Mouse (Mus musculus) kidney, postnatal 0 days (tissue): ENCODE measurements at regions not wholly inside any gene's neighbourhood (a gene's known extent, or its start where the extent isn't known, plus 50 kb on each side); places are given as distances from the start of the nearest gene placed in this dataset.

ENCODE experiments used
- ATAC-seq: fragments of 200-750 bp; cut with Nextera tagmentation; replicated peaks from 2 replicates; pipeline ENCODE4 v1.8.0; 2017; ENCODE audit warnings: low read depth, moderate number of reproducible peaks, moderate TSS enrichment, moderate library complexity; ENCODE audit not compliant: low FRiP score
- DNase-seq: peaks from one replicate; pipeline ENCODE4 v3.0.0-alpha.2; 2016; ENCODE audit warnings: low spot score
- H3K27ac ChIP-seq: fragments of 300-500 bp; sonication (generic); 2 replicates; pipeline ENCODE4 v1.5.1; 2014; ENCODE audit warnings: mild to moderate bottlenecking
- H3K27me3 ChIP-seq: fragments of 300-500 bp; sonication (generic); 2 replicates; pipeline ENCODE4 v1.6.1; 2014; ENCODE audit warnings: low read length, mixed read lengths; ENCODE audit not compliant: insufficient read depth
- H3K36me3 ChIP-seq: fragments of 300-500 bp; sonication (generic); 2 replicates; pipeline ENCODE4 v1.6.1; 2014; ENCODE audit warnings: low read length, mixed read lengths; ENCODE audit not compliant: insufficient read depth
- H3K4me1 ChIP-seq: fragments of 300-500 bp; sonication (generic); replicated peaks from 2 replicates; pipeline ENCODE4 v1.6.1; 2014; ENCODE audit warnings: antibody characterized with exemption, low read length, mixed read lengths; ENCODE audit not compliant: insufficient read depth
- H3K4me2 ChIP-seq: fragments of 300-500 bp; sonication (generic); 2 replicates; pipeline ENCODE4 v1.6.1; 2014; ENCODE audit warnings: mild to moderate bottlenecking, low read length, moderate library complexity, mixed read lengths
- H3K4me3 ChIP-seq: fragments of 300-500 bp; sonication (generic); replicated peaks from 2 replicates; pipeline ENCODE4 v1.5.1; 2014; ENCODE audit warnings: low read depth, low read length
- H3K9ac ChIP-seq: fragments of 300-500 bp; sonication (generic); 2 replicates; pipeline ENCODE4 v1.6.1; 2014; ENCODE audit warnings: low read depth, low read length
- H3K9me3 ChIP-seq: fragments of 300-500 bp; sonication (generic); replicated peaks from 2 replicates; pipeline ENCODE4 v1.6.1; 2016; ENCODE audit warnings: low read length, inconsistent platforms, mixed read lengths
- CTCF ChIP-seq: IDR thresholded peaks from 2 replicates; pipeline ENCODE4 v1.5.1; 2016; ENCODE audit warnings: antibody characterized with exemption, low read depth, mild to moderate bottlenecking, moderate library complexity
- WGBS: fragments of 180-500 bp; shearing (Covaris S2); extraction: QIAGEN DNeasy Blood & Tissue Kit; methylation state at CpG from one replicate; pipeline ENCODE4 v1.1.7; 2014; 5-methylcytosine and 5-hydroxymethylcytosine counted together

- H3K9me3 ChIP-seq, result no peaks in the 10 kb centered on the region
- H3K27ac ChIP-seq, result no peak overlapping the region
- no peak overlapping the region for H3K4me2 ChIP-seq
- WGBS, result 64% methylated on average over 3 of the region's 3 CpGs
- no peak overlapping the region for H3K9ac ChIP-seq
- DNase-seq (peak; percentile 14), ATAC-seq (no peak)
- no peaks in the 10 kb centered on the region for H3K36me3 ChIP-seq
- TF ChIP-seq CTCF, result peak; percentile 57
- no peaks in the 10 kb centered on the region for H3K4me1 ChIP-seq
- no peaks in the 10 kb centered on the region for H3K27me3 ChIP-seq
- H3K4me3 ChIP-seq, result no peak overlapping the region
Measured at GRCm38 (mm10) chr10:66741819-66742218, 354.1 kb upstream of the Jmjd1c start.

- WGBS, result 84% methylated on average over 6 of the region's 6 CpGs
- no peaks in the 10 kb centered on the region for H3K4me1 ChIP-seq
- no peaks in the 10 kb centered on the region for H3K36me3 ChIP-seq
- H3K4me3 ChIP-seq, result no peak overlapping the region
- H3K4me2 ChIP-seq, result no peak overlapping the region
- H3K9me3 ChIP-seq, result no peaks in the 10 kb centered on the region
- TF ChIP-seq CTCF, result no peak
- no peaks in the 10 kb centered on the region for H3K27me3 ChIP-seq
- no peak overlapping the region for H3K9ac ChIP-seq
- no peak for DNase-seq
- H3K27ac ChIP-seq, result no peak overlapping the region
- no peak for ATAC-seq
Measured at GRCm38 (mm10) chr10:66743254-66743653, 352.7 kb upstream of the Jmjd1c start.

DNA sequence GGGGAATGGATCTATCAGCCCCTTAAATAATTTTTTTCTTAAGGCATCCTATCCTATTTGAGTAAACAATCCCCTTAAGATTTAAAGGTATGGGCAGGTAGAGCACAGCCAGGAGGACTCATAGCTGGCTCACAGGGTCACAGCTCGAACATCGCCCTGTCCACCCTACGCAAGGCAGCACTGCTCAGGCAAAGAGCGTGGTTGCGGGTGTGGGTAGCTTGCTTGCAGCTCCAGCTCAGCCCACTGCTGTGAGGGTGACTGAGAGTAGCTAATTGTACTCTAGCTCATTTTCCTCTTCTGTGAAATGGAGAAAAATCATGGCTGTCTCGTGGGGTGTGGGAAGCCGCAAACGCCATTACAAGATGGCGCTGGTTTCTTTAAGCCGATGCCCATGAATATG, 350.1 kb upstream of the Jmjd1c start:
- no peak overlapping the region for H3K4me3 ChIP-seq
- no peaks in the 10 kb centered on the region for H3K27me3 ChIP-seq
- H3K27ac ChIP-seq, result no peak overlapping the region
- no peak for TF ChIP-seq CTCF
- no peaks in the 10 kb centered on the region for H3K4me1 ChIP-seq
- WGBS, result 96% methylated on average over 10 of the region's 10 CpGs
- DNase-seq (no peak), ATAC-seq (no peak)
- no peak overlapping the region for H3K9ac ChIP-seq
- no peaks in the 10 kb centered on the region for H3K9me3 ChIP-seq
- H3K4me2 ChIP-seq, result no peak overlapping the region
- no peaks in the 10 kb centered on the region for H3K36me3 ChIP-seq

DNA sequence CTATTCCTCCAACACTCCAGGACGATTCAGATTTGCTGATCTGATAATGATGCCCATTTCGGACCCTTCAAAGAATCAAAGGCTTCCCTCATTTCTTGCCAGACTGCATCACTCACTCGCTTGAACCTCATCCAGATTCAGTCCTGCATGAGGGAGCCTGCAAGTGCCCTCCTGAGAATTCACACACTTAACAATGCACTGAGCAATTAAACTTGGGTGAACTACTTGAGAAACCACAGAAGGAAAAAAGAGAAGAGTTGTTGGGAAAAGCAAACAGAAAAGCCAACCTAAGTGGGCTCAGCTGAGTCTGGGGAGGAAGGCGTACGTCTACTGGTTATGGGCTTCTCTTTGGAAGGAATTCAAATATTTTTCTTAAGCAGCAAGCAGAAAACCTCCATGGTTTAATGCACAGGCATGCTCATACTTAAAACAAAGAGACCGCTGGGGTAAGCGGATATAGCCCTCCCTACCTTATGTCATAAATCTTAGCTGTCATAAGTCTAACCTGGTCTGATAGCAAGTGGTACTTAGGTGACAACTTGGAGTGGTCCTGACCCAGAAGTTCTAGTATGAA, 343.6 kb upstream of the Jmjd1c start:
- H3K27me3 ChIP-seq, result no peaks in the 10 kb centered on the region
- no peak overlapping the region for H3K27ac ChIP-seq
- H3K4me2 ChIP-seq, result no peak overlapping the region
- H3K36me3 ChIP-seq, result no peaks in the 10 kb centered on the region
- H3K4me1 ChIP-seq, result no peaks in the 10 kb centered on the region
- H3K4me3 ChIP-seq, result no peak overlapping the region
- no peaks in the 10 kb centered on the region for H3K9me3 ChIP-seq
- ATAC-seq, result 0 out of 2 replicates have a peak, but pooled peaks have one; percentile 29
- DNase-seq, result peak; percentile 18
- WGBS, result 56% methylated on average over 7 of the region's 7 CpGs
- no peak overlapping the region for H3K9ac ChIP-seq
- TF ChIP-seq CTCF, result no peak

DNA sequence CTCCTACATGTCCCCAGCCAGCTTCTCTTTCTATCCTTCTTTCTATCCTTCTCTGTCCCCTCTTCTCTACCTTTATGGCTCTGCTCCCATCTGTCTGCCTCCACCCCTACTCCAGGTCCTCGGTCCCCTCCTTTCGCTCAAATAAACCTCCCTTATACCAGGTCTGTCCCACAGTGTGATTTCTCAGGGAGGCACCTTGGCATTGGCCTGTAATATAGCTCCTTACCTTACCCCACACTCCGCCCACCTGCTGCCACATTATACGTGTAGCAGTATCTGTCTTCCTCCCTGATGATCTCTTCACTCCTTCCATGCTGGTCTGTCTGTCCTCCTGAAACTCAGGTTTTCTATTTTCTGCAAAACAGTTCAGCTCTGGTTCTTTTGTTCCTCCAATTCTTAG, 339.1 kb upstream of the Jmjd1c start:
- H3K4me1 ChIP-seq, result no peaks in the 10 kb centered on the region
- H3K4me3 ChIP-seq, result no peak overlapping the region
- H3K36me3 ChIP-seq, result no peaks in the 10 kb centered on the region
- H3K4me2 ChIP-seq, result no peak overlapping the region
- DNase-seq (no peak), ATAC-seq (no peak)
- TF ChIP-seq CTCF, result no peak
- no peak overlapping the region for H3K9ac ChIP-seq
- no peaks in the 10 kb centered on the region for H3K9me3 ChIP-seq
- H3K27ac ChIP-seq, result no peak overlapping the region
- WGBS, result 81% methylated on average over 4 of the region's 4 CpGs
- no peaks in the 10 kb centered on the region for H3K27me3 ChIP-seq

DNA sequence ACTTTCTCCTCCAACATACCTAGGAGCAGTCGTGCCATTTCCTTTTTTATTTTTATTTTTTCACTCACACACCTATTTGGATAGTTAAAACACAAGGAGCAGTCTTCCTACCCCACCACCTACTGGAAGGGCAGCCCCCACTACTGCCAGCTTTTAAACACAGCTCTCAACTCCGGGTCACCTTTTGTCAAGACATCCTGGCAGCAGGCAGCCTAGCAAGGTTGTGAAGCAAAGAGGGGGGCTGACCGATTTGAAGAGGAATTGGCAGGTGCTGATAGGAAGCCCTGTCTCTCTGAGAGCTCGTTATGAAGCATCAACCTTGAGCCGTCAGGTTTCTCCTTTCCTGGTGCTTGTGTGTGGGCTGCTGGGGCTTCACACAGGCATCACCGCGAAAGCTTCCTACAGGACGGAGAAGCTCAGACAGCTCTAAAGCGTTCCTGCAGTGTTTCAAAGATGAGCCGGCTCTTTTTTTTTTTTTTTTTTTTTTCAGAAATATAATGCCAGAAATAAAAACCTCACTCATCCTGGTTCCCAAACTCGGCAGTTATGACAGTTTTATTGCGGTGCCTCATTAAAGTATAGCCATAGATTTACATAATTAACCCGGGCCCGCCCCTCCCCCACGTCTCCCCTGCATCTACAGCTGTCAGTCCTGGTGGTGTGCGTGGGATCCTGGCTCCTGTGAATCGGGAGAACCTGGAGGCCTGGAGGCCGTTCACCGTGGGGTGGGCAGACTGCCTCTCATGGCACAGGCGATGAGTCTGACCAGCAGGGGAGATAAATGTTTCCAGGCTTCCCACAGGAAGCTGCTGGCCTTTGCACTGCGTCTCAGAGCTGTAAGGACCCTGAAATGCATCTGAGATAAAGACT, 325.5 kb upstream of the Jmjd1c start:
- H3K9me3 ChIP-seq, result no peaks in the 10 kb centered on the region; the same call in 1 of the 2 replicates
- H3K27ac ChIP-seq, result no peak overlapping the region
- no peak overlapping the region for H3K9ac ChIP-seq
- no peak for DNase-seq
- 0 out of 2 replicates have a peak overlapping the region, but pooled peaks have one; percentile 27 for H3K4me2 ChIP-seq
- no peaks in the 10 kb centered on the region for H3K27me3 ChIP-seq
- H3K4me3 ChIP-seq, result no peak overlapping the region
- WGBS, result 42% methylated on average over 21 of the region's 21 CpGs
- no peak for ATAC-seq
- peak; percentile 5; the same call in 1 of the 2 replicates for TF ChIP-seq CTCF
- H3K4me1 ChIP-seq, result no peaks in the 10 kb centered on the region
- H3K36me3 ChIP-seq, result no peaks in the 10 kb centered on the region
